Mouse (Mus musculus): ENCODE data around the gene Polg. TPM values are rescaled to one million over a fixed set of nuclear protein-coding genes. Genes with fewer than 3 reads are reported as not detected.
A peak's percentile ranks its signal among the peaks of the same experiment; 100 is the strongest.

The Polg gene
- total RNA-seq, 2 experiments from 2014 or later, result 34.9 to 61.0 TPM

DNA sequence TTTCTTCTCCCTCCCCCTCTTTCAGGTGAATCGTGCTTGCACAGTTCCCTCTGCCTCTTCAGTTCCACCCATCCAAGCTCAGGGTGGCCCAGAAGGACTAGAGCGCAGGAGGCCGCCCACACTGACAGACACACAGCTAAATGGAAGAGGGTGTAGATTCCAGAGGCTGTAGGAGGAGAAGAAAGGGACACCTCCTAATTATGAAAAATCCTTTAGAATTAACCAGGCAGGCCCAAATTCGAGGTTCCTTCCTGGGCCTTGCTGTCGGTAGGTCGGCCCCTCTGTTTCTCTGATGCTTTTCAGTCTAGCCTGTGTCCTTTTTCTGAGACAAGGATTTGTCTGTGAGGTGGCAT, 36.9 kb upstream of the Polg start:
- no peak for ATAC-seq (replicated peaks; ENCODE audit: poor library complexity, severe bottlenecking)

DNA sequence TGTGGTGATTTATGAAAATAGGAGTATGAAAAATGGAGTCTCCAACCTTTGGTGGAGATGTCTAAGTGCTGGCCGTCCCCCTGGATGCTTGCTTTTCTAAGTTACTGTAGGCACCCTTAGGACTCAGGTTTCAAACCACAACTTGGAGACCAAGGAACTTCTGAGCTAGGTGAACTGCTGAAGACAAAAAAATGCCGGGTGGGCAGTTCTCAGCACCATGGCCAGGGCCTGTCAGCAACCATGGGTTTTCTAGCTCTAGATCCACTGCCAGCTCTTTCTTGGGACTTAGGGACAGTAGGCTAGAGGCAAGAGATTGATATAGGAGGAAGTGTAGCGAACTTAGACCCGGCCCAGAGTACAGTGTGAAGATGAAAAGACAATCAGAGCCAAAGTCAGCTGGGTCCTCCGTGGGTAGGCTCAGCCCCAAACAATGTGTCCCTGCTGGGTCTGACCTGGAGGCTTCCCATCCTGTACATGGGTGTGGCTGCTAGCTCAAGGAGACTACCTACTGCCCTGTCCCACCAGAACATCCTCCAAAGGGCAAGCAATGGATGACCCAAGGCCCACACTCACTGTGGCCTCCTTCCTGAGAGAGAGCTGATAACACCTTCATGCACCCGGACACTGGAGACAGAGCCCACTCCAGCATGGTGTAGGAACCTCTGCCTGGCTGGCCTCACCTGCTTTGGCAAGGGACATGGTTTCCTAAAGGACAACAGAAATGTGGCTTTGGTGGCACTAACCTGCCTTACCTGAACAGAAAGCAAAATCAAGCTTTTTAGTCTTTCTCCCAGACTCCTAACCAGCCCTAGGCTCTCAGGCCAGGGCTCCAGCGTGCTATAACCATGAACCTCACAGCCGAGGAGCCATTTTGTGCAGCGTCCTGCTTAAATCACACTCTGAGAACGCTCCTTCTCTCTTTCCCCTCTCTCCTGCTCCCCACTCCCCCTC, 36.3 kb upstream of the Polg start:
- no peak for ATAC-seq (replicated peaks; ENCODE audit: poor library complexity, severe bottlenecking)

DNA sequence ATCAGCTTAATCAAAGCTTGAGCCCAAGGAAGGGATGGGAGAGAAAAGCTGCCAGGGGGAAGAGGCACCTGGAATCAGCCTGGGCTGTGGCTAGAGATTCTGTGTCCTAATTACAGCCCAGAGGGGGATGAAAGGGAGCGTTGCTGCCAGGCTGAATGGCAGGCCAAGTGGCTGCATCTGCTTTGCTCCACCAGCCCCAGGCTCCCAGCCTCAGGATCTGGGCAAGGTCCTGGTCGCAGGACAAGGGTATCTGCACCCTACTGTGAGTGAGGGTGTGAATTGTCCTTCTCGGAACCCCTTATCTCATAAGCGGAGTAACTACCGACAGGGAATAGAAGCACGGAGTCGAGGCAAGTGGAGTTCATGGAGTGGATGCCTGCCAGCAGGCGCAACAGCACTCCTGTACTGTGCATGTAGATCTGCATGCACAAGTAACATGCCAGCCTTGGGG, 35.4 kb upstream of the Polg start:
- no peak for ATAC-seq (replicated peaks; ENCODE audit: poor library complexity, severe bottlenecking)

DNA sequence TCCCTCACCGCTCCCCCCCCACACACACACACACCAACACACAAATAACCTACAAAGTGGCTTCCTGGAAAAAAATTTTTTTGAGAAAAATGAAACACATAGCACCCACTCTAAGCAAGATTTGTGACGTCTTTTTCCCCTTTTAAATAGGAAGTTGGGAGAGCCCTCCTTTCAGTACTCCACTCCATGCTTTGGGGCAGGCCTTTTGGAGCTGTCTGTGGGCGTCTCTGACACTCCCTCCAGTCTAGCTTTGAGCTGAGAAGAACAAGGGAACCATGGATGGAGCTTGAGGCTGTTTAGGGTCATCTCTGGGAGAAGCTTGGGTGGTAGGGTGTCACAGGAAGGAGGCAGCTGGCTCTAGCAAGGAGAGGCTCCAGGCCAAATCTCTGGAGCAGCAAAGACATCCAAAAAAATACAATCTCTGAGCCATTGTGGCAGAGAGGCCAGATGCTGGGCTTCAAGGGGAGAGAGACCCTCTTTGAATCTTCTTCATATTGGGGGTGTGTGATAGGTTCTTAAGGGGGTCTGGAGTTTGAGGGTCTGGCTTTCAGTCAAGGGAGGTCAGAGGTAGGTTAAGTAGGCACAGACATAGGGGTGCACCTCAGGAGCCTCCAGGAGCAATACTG, 34.6 kb upstream of the Polg start:
- no peak for ATAC-seq (replicated peaks; ENCODE audit: poor library complexity, severe bottlenecking)

DNA sequence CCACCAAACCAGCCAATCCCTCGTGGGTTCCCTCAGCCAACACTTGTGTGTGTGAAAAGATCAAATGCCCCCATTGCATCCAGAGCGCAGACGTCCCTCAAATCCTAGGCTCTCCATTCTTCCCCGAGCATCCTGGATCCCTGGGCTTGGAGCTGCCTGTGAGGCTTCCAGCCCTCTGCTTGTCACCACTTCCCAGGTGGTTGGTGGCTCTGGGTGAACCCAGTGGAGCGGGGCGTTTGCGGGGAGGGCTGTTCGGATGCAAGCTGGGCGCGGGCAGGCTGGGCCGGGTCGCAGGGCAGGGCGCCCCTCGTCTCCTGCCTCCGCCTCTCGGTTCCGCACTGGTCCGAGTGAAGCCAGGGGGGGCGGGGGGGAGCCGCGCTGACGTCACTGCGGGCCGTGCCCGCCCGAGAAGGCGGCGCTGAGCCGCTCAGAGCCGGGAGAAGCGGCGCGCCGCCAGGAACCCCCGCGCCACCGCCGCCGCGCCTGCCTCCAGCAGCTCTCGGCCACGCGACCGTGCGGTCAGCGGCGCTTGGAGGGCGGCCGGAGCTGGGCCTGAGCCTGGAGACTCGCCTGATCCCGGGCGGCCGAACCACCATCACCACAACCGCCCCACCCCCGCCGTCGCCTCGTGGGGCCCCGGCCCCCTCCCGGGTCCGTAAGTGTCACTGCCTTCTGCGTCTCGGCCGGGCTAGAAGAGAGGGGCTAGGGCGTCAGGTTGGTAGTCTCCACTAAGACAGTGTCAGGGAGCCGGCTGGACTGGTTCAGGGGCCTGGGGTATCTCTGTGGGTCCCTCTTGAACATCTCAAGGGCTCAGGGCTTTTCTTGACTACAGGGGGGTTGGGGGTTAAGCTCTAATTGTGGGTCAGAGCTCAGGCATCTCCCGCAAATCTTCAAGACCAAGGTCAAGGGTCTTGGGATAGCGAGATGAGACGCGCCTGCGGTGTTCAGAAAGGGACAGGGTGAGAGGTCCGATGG, 33.7 kb upstream of the Polg start:
- ATAC-seq (replicated peaks; ENCODE audit: poor library complexity, severe bottlenecking), result no peak

DNA sequence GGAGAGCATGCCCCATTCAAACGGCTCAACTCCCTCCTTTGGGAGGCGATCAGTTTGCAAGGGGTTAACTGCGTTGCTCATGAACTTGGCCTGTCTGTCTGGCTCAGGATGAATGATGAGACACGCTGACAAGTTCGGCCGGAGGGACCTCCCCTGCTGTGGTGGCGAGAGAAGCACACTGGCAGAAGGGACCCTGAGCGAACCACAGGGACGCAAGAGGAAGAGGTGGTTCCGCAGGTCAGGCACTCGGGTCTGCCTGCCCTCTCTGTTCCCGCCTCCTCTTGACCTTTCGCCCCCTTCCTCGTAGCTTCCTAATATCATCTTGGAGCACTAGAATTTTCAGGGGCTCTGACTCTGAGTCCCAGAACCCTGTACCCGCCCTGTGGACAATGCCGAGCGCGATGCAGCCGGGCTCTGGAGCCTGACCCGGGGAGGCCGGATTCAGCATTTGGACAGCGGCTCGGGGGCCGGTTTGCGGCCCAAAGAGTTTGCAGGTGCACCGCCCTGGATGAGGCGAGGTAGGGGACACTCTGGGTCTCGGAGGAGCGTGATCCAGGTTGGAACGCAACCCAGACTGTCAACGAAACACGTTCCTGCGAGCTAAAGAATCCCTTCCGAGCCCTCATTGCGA, 32.9 kb upstream of the Polg start:
- peak; percentile 31 for ATAC-seq (replicated peaks; ENCODE audit: poor library complexity, severe bottlenecking)

DNA sequence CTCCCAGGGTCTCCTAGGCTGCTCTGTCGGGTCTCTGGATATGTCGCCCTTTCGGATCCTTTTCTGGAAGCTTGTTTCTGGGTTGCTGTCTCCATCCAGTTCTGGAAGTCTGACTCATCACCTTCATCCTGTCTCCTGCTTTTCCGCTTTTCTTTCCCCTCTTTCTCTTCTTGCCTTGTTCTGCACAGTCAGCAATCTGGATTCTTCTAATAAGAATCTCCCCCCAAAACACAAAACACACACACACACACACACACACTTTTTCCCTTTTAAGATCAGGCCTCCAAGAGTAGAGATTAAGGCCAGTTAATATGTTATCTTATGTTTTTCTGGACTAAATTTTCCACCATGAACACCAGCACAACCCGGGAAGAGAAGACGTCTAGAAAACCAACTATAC, 32.2 kb upstream of the Polg start:
- no peak for ATAC-seq (replicated peaks; ENCODE audit: poor library complexity, severe bottlenecking)

DNA sequence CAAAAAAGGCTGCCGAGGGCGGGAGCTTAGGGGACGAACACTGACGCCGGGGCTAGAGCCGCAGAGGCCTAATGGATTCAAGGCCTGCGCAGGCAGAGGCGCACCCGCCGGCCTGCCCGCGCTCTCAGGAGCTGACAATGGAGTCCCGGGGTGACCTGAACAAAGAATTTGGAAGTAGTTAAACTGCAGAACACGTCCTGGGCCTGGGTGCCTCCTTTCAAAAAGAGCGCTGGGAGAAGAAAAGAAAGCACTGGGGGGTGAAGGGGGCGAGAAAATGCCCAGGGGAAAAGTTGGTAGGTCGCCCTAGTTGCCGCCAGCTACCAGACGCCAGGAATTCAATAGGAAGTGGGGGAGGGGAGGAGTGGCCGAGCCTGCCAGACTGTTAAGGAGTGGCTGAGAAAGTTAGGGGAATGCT, 31.5 kb upstream of the Polg start:
- ATAC-seq (replicated peaks; ENCODE audit: poor library complexity, severe bottlenecking), result no peak

DNA sequence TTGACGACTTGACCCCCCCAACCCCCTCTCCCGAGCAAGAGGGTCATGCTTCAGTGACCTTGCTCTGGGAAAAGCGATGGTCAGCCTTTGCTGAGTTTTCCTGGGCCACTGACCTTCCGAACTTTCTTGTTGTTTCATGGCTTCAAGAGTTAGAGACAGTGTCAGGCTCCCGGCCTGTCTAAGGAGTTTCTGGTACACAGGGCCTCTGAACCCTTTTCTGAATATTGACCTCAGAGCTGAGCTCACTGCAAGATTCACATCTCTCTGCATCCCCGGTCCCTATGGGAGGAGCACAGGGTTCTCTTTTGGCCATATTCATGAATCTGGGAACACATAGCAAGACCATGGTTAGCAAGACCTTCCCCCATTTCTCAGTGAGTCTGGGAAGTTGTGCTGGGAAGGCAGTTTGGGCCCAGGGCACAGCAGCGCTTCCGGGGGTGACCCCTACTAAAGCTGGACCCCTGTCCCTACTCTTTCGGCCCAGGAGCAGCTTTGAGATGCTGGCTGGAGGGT, 30.7 kb upstream of the Polg start:
- no peak for ATAC-seq (replicated peaks; ENCODE audit: poor library complexity, severe bottlenecking)

DNA sequence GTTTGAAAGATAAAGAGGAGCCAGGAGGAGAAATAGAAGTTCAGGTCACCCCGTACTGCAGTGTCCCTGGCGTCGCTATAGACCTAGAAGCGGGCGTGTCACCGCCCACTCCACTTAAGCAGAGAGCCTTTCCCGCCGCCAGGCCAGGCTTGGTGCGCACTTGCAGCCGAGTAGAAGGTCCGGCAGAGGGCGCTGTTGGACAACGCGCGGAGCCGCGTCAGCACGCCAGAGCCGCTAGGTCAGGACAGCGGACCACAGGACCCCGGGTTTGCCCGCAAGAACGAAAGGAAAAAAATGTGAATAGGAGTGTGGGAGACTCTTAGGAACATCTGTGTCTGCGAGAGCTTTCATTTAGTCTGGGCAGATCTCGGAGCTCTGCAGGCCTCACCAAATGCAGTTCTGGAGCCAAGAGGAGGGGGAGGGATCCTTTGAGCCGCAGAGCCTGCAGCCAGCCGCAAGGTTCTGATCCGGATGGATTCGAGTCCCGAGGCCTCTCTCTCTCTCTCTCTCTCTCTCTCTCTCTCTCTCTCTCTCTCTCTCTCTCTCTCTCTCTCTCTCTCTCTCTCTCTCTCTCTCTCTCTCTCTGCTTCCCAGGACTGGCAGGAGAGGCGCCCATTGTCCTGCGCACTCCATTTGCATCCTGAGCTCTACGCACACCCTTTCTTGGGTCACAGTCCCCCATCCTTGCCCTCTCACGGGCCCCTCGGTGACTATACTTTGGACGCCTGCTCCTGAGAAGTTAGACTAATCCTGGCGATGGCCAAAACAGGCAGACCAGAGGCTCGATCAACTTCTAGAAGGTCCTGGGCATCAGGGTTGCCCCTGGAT, 30.0 kb upstream of the Polg start:
- ATAC-seq (replicated peaks; ENCODE audit: poor library complexity, severe bottlenecking), result peak; percentile 87

DNA sequence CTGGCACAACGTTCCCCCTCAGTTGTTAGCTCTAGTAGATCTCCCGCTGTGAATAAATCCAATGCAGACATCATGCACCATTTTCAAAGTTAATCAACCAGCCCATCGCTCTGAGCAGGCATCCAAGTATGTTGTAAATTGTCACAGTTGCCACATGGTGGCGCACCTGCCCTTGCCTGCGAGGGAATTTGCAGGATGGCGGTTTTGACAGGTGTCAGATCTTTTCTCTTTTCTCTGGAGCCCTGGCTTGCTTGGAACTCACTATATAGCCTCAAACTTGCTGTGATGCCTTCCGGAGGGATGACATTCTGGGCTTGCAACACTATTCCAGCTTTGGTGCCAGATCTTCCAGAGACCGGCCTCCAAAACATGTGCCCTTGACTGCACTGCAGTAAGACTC, 27.8 kb upstream of the Polg start:
- ATAC-seq (replicated peaks; ENCODE audit: poor library complexity, severe bottlenecking), result peak; percentile 56; the same call in 1 of the 2 replicates

DNA sequence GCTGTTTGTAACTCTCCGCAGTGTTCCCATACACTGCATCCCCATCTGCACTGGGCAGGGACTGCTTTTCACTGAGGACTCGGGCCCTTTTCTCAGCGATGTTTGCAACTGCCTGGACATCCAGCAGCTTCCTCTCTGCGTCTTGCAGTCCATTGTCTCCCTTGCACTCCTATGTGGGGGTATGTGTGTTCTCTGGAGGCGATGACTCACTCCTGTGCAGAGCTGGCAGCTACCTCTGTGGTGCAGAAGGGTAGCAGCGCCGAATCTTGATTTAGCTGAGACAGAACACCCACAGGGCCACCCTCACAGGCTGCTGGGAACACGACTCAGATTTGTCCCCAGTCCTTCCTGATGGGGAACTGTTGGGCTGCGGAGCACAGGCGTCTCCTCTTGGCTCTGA, 20.4 kb upstream of the Polg start:
- ATAC-seq (replicated peaks; ENCODE audit: poor library complexity, severe bottlenecking), result no peak

DNA sequence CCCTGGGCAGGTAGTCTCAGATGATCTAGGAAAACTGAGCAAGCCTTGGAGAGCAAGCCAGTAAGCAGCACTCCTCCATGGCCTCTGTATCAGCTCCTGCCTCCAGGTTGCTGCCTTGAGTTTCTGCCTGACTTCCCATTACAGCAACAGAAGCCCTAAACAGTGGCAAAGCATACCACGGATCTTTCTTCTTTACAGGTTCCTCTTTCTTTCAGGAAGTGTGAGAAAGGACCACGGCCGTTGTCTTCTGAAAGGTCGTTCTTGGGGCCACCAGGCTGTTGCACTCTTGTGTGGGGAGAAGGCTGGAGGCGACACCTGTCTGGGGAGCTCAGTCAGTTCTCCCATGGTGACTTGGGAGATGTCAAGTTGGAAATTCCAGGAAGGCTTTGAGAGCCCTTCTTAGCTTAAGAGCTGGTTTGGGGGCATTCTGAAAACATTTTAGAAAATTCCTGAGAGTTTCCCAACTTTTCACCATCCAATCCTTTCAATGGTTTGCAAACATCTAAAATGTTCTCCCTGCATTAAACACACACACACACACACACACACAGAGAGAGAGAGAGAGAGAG, 8.8 kb upstream of the Polg start:
- peak; percentile 93 for ATAC-seq (replicated peaks; ENCODE audit: poor library complexity, severe bottlenecking)

DNA sequence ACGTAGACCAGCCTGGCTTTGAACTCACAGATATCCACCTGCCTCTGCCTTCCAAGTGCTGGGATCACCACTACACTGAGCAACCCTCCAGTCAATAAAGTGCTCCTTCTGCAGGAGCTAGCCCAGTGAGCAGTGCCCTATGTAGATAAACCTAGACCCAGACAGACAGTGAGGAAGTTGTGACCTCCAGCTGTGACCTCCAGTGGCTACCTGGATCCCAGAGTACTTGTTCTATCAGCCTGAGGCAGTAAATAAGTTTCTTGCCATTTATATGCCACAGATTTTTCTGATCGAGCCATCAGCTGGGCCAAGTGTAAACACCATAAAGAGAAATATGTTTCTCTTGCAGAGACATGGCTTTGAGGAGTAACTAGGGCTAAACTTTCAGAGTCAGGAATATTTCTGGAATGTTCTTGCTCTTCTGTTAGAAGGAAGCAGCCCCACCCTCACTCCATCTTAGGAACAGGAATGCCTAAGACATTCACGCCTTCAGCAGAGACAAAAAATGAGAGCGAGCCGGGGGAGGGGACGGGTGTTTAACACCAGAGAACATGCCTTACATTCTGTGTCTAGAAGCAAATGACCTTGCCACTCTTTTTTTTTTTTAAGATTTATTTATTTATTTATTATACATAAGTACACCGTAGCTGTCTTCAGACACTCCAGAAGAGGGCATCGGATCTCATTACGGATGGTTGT, 7.5 kb upstream of the Polg start:
- ATAC-seq (replicated peaks; ENCODE audit: poor library complexity, severe bottlenecking), result no peak

DNA sequence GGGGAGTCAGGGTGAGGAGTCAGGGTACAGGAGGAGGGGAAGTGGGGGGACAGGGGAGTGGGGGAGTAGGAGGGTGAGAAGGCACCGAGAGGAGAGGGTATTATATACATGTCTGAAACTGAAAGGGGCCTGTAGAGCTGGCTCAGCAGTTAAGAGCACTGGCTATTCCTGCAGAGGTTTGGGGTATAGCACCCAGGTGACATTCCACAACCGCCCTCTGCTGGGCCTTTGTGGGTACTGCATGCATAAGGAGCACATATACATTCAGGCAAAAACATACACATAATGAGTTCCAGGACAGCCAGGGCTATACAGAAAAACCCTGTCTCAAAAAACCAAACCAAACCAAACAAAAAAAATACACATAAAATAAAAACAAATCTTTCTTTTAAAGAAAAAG, 6.6 kb upstream of the Polg start:
- ATAC-seq (replicated peaks; ENCODE audit: poor library complexity, severe bottlenecking), result no peak

DNA sequence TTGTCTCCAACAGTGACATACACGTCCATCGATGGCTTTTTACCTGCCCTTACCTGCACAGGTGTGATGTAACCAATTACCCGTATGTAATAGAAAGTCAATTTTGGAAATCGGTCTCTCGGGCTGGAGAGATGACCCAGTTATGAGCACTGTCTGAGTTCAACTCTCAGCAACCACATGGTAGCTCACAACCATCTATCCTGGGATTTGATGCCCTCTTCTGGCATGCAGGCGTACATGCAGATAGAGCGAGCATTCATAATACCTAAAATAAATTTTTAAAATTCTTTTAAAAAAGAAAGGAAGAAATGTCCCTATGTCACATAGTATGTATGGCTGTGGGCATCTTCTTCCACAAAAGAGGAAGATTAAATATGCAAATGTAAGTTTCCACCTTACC, 5.3 kb upstream of the Polg start:
- no peak for ATAC-seq (replicated peaks; ENCODE audit: poor library complexity, severe bottlenecking)

DNA sequence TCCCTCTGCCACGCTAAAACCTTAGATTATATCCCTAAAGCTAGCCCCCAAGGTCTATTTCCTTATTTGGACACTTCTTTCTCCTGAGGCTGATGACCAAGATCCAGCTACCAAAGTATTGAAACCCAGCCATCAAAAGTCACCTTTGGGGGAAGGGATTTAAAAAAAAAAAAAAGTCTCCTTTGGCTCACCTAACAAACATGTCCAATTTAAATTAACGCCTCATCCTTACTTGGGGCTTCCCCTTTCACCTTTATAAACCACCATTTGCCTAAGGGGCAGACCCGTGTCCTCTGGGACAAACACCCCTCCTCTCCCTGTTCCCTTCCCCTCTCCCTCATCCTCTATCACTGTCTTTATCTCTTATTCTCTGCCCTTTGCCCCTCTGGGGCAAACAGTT, 4.6 kb upstream of the Polg start:
- ATAC-seq (replicated peaks; ENCODE audit: poor library complexity, severe bottlenecking), result no peak

DNA sequence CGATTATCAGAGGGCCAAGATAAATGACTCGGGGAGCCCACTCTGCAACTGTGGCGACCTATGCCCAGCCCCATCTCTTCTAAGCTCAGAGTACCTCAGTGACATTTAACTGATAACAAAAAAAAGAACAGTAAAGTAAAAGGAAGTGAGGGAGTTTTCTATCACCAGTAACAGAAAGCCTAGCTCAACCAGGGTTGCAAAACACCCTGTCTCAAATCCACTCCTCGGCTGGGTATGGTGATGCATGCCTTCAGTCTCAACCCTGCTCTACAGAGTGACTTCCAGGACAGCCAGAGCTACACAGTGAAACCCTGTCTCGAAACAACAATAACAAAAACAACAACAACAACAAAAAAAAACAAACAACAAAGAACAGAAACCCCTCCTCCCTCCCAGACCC, 3.6 kb upstream of the Polg start:
- peak; percentile 20; the same call in 1 of the 2 replicates for ATAC-seq (replicated peaks; ENCODE audit: poor library complexity, severe bottlenecking)

Data from granulocyte monocyte progenitor cell, adult 5-6 weeks (primary cell).